Mouse (Mus musculus): ENCODE results near the gene Slmap.

- TF ChIP-seq CTCF (IDR thresholded peaks at IDR 0.05) (no peak), POLR2A (IDR thresholded peaks at IDR 0.05; ENCODE audit: insufficient read depth, low read depth, low read length) (no peak), EP300 (IDR thresholded peaks at IDR 0.05; ENCODE audit: insufficient read depth, low read depth, low read length) (no peak)
Measured at GRCm38 (mm10) chr14:26437771-26438170, 97.0 kb downstream of the Slmap start.

Measured in heart, adult 2 months (tissue).